Mouse (Mus musculus) megakaryocyte, embryonic 14.5 days (primary cell): ENCODE measurements around the gene Phospho1. TPM values are rescaled to one million over a fixed set of nuclear protein-coding genes. Genes with fewer than 3 reads are reported as not detected.

Experiments used
- H3K27me3 ChIP-seq: replicated peaks from 2 replicates; pipeline ENCODE3; 2012; ENCODE audit warnings: inconsistent platforms
- H3K36me3 ChIP-seq: replicated peaks from 2 replicates; pipeline ENCODE3; 2012; ENCODE audit warnings: low read length, inconsistent platforms, mixed read lengths
- H3K4me1 ChIP-seq: 2 replicates; pipeline ENCODE4 v1.6.1; 2012; ENCODE audit warnings: inconsistent platforms
- H3K4me3 ChIP-seq: replicated peaks from 2 replicates; pipeline ENCODE3; 2012; ENCODE audit warnings: moderate library complexity, mild to moderate bottlenecking, inconsistent platforms
- H3K9me3 ChIP-seq: 2 replicates; pipeline ENCODE4 v1.6.1; 2012; ENCODE audit warnings: inconsistent platforms
- FLI1 ChIP-seq: IDR thresholded peaks from 2 replicates; pipeline ENCODE4 v1.6.1; 2012; ENCODE audit warnings: low read length, inconsistent platforms, mixed read lengths
- GATA1 ChIP-seq: IDR thresholded peaks from 3 replicates; pipeline ENCODE4 v1.6.1; 2012; ENCODE audit warnings: mixed read lengths, low read length, inconsistent platforms, borderline replicate concordance
- polyA plus RNA-seq: library from polyadenylated mRNA; stranded (reverse); fragments of >175 nt; gene quantifications from 2 replicates; pipeline ENCODE4 v1.2.3, GENCODE M21; 2012; ENCODE audit warnings: low replicate concordance; ENCODE audit not compliant: insufficient read depth

The Phospho1 gene
- polyA plus RNA-seq, 1 experiment = 11.0 TPM

GRCm38 (mm10) chr11:95810828-95811227 is 13.5 kb upstream of the Phospho1 start:
- Histone ChIP-seq H3K4me1 (peaks cover 52% of the 10 kb centered on the region), H3K9me3 (peaks cover 41% of the 10 kb centered on the region), H3K4me3 (no peak overlapping the region), H3K27me3 (peaks cover 30% of the 10 kb centered on the region), H3K36me3 (peaks cover 8% of the 10 kb centered on the region)
- no peak for TF ChIP-seq GATA1
- TF ChIP-seq FLI1 = no peak

- Histone ChIP-seq H3K4me1 (peaks cover 45% of the 10 kb centered on the region), H3K36me3 (peaks cover 8% of the 10 kb centered on the region)
Measured at GRCm38 (mm10) chr11:95811741-95812140, 12.6 kb upstream of the Phospho1 start.

GRCm38 (mm10) chr11:95812224-95812623 is 12.1 kb upstream of the Phospho1 start:
- peaks cover 43% of the 10 kb centered on the region for H3K4me1 ChIP-seq
- TF ChIP-seq FLI1 = no peak
- TF ChIP-seq GATA1 = no peak
- H3K9me3 ChIP-seq = peaks cover 33% of the 10 kb centered on the region
- peaks cover 35% of the 10 kb centered on the region for H3K27me3 ChIP-seq
- no peak overlapping the region for H3K4me3 ChIP-seq
- peaks cover 6% of the 10 kb centered on the region for H3K36me3 ChIP-seq

More at GRCm38 (mm10) chr11:95811741-95812140, 12.6 kb upstream of the Phospho1 start:
- Histone ChIP-seq H3K27me3 (peaks cover 33% of the 10 kb centered on the region), H3K4me3 (no peak overlapping the region), H3K9me3 (peaks cover 38% of the 10 kb centered on the region)
- TF ChIP-seq GATA1 (no peak), FLI1 (no peak)

GRCm38 (mm10) chr11:95814101-95814500 is 10.2 kb upstream of the Phospho1 start:
- Histone ChIP-seq H3K27me3 (peaks cover 44% of the 10 kb centered on the region), H3K4me1 (peaks cover 24% of the 10 kb centered on the region)
- TF ChIP-seq FLI1 (no peak), GATA1 (no peak)

GRCm38 (mm10) chr11:95814857-95815256 is 9.4 kb upstream of the Phospho1 start:
- Histone ChIP-seq H3K4me3 (no peak overlapping the region), H3K4me1 (peaks cover 17% of the 10 kb centered on the region), H3K36me3 (no peaks in the 10 kb centered on the region), H3K27me3 (peaks cover 50% of the 10 kb centered on the region), H3K9me3 (peaks cover 29% of the 10 kb centered on the region)
- TF ChIP-seq FLI1 (no peak), GATA1 (no peak)

More at GRCm38 (mm10) chr11:95814101-95814500, 10.2 kb upstream of the Phospho1 start:
- Histone ChIP-seq H3K4me3 (no peak overlapping the region), H3K9me3 (peaks cover 29% of the 10 kb centered on the region), H3K36me3 (no peaks in the 10 kb centered on the region)

GRCm38 (mm10) chr11:95815412-95815811 is 8.9 kb upstream of the Phospho1 start:
- Histone ChIP-seq H3K27me3 (peaks cover 49% of the 10 kb centered on the region), H3K4me1 (peaks cover 12% of the 10 kb centered on the region), H3K4me3 (no peak overlapping the region), H3K36me3 (no peaks in the 10 kb centered on the region), H3K9me3 (peaks cover 29% of the 10 kb centered on the region)
- no peak for TF ChIP-seq GATA1
- no peak for TF ChIP-seq FLI1

GRCm38 (mm10) chr11:95819138-95819537 is 5.2 kb upstream of the Phospho1 start:
- H3K36me3 ChIP-seq = no peaks in the 10 kb centered on the region
- peaks cover 23% of the 10 kb centered on the region for H3K9me3 ChIP-seq
- peaks cover 21% of the 10 kb centered on the region for H3K4me1 ChIP-seq
- no peak overlapping the region for H3K4me3 ChIP-seq
- peaks cover 68% of the 10 kb centered on the region for H3K27me3 ChIP-seq
- no peak for TF ChIP-seq GATA1
- no peak for TF ChIP-seq FLI1

- TF ChIP-seq GATA1 (no peak), FLI1 (no peak)
- Histone ChIP-seq H3K4me1 (peaks cover 35% of the 10 kb centered on the region), H3K4me3 (no peak overlapping the region), H3K9me3 (0 out of 2 replicates have a peak, but pooled peaks cover 2% of the 10 kb centered on the region), H3K27me3 (peaks cover 69% of the 10 kb centered on the region), H3K36me3 (no peaks in the 10 kb centered on the region)
Measured at GRCm38 (mm10) chr11:95821511-95821910, 2.8 kb upstream of the Phospho1 start.

GRCm38 (mm10) chr11:95822437-95822836 is 1.9 kb upstream of the Phospho1 start:
- Histone ChIP-seq H3K4me1 (peaks cover 44% of the 10 kb centered on the region), H3K27me3 (peaks cover 74% of the 10 kb centered on the region)

GRCm38 (mm10) chr11:95824877-95825243 is 561 bp downstream of the Phospho1 start:
- H3K9me3 ChIP-seq = no peaks in the 10 kb centered on the region

More at GRCm38 (mm10) chr11:95822437-95822836, 1.9 kb upstream of the Phospho1 start:
- Histone ChIP-seq H3K9me3 (0 out of 2 replicates have a peak, but pooled peaks cover 2% of the 10 kb centered on the region), H3K4me3 (no peak overlapping the region), H3K36me3 (no peaks in the 10 kb centered on the region)
- no peak for TF ChIP-seq GATA1
- no peak for TF ChIP-seq FLI1

More at GRCm38 (mm10) chr11:95824877-95825243, 561 bp downstream of the Phospho1 start:
- peaks cover 64% of the 10 kb centered on the region for H3K4me1 ChIP-seq
- peak overlapping the region; percentile 95 for H3K4me3 ChIP-seq
- peaks cover 7% of the 10 kb centered on the region for H3K36me3 ChIP-seq
- peaks cover 82% of the 10 kb centered on the region for H3K27me3 ChIP-seq
- no peak for TF ChIP-seq GATA1
- no peak for TF ChIP-seq FLI1
